Mouse (Mus musculus) spleen, adult 2 months (tissue): Measurements from ENCODE around the gene Ntrk3. TPM values are rescaled to one million over a fixed set of nuclear protein-coding genes. Genes with fewer than 3 reads are reported as not detected.

ENCODE experiments used
- DNase-seq, 2 experiments: peaks; one replicate each; pipeline versions ENCODE4 v3.0.0 to v3.0.0-alpha.2; 2012 to 2021; ENCODE audit warnings: low spot score in 2 of 2, low read depth in 1 of 2
- H3K27ac ChIP-seq: fragments of 200-500 bp; 2 replicates; pipeline ENCODE4 v1.5.1; 2012; ENCODE audit warnings: low read length, inconsistent platforms; ENCODE audit not compliant: insufficient read depth
- H3K27me3 ChIP-seq: fragments of 200-500 bp; 2 replicates; pipeline ENCODE4 v1.6.1; 2012; ENCODE audit warnings: mild to moderate bottlenecking, moderate library complexity, low read length, inconsistent platforms; ENCODE audit not compliant: control insufficient read depth, insufficient read depth
- H3K36me3 ChIP-seq: fragments of 200-500 bp; 2 replicates; pipeline ENCODE4 v1.6.1; 2012; ENCODE audit warnings: mild to moderate bottlenecking, low read length, inconsistent platforms; ENCODE audit not compliant: control insufficient read depth, insufficient read depth
- H3K4me1 ChIP-seq: fragments of 200-500 bp; 2 replicates; pipeline ENCODE4 v1.6.1; 2011; ENCODE audit warnings: inconsistent platforms; ENCODE audit not compliant: control insufficient read depth, insufficient read depth, insufficient read length
- H3K4me3 ChIP-seq: fragments of 200-500 bp; 2 replicates; pipeline ENCODE4 v1.5.1; 2011; ENCODE audit warnings: mild to moderate bottlenecking, inconsistent platforms; ENCODE audit not compliant: insufficient read depth, insufficient read length; ENCODE audit errors: extremely low read depth
- CTCF ChIP-seq: fragments of 200-500 bp; IDR thresholded peaks from 2 replicates; pipeline ENCODE4 v1.5.1; 2011; ENCODE audit warnings: mild to moderate bottlenecking, inconsistent platforms; ENCODE audit not compliant: insufficient read depth, insufficient read length, insufficient replicate concordance; ENCODE audit errors: extremely low read depth
- POLR2A ChIP-seq: fragments of 200-500 bp; IDR thresholded peaks from 2 replicates; pipeline ENCODE4 v1.6.1; 2011; ENCODE audit warnings: low read depth, low read length, inconsistent platforms
- WGBS: fragments of 180-500 bp; shearing (Covaris S2); methylation state at CpG from one replicate; pipeline ENCODE4 v1.1.7; 2018; 5-methylcytosine and 5-hydroxymethylcytosine counted together
- polyA plus RNA-seq: library from polyadenylated mRNA; depleted of rRNA; stranded (reverse); fragments of >200 nt; gene quantifications from 2 replicates; pipeline ENCODE4 v1.2.3, GENCODE M21; 2012

Ntrk3 gene
- polyA plus RNA-seq, 1 experiment = 1.5 TPM

GRCm38 (mm10) chr7:78290186-78290585 lies 447.6 kb downstream of the Ntrk3 start:
- Histone ChIP-seq H3K4me3 (no peak overlapping the region), H3K4me1 (no peaks in the 10 kb centered on the region), H3K27me3 (no peaks in the 10 kb centered on the region), H3K36me3 (no peaks in the 10 kb centered on the region), H3K27ac (no peak overlapping the region)
- 78% methylated on average over 2 of the region's 2 CpGs for WGBS
- TF ChIP-seq CTCF (no peak), POLR2A (no peak)
- no peak for DNase-seq

- Histone ChIP-seq H3K4me3 (no peak overlapping the region), H3K36me3 (no peaks in the 10 kb centered on the region), H3K27me3 (no peaks in the 10 kb centered on the region), H3K27ac (no peak overlapping the region), H3K4me1 (no peaks in the 10 kb centered on the region)
- DNase-seq = no peak
- 85% methylated on average over 2 of the region's 2 CpGs for whole genome bisulfite sequencing
- TF ChIP-seq CTCF = no peak
- TF ChIP-seq POLR2A = no peak
These were observed 451.1 kb downstream of the Ntrk3 start for GRCm38 (mm10) chr7:78286516-78287238.

GRCm38 (mm10) chr7:78269506-78270250 lies 468.1 kb downstream of the Ntrk3 start:
- no peak overlapping the region for H3K4me3 ChIP-seq
- no peaks in the 10 kb centered on the region for H3K36me3 ChIP-seq
- no peak for DNase-seq
- H3K4me1 ChIP-seq = no peaks in the 10 kb centered on the region
- no peaks in the 10 kb centered on the region for H3K27me3 ChIP-seq
- TF ChIP-seq CTCF (no peak), POLR2A (no peak)
- H3K27ac ChIP-seq = no peak overlapping the region
- 76% methylated on average over 3 of the region's 3 CpGs for WGBS

- TF ChIP-seq POLR2A = no peak
- no peak for TF ChIP-seq CTCF
- Histone ChIP-seq H3K4me3 (no peak overlapping the region), H3K27me3 (no peaks in the 10 kb centered on the region), H3K36me3 (no peaks in the 10 kb centered on the region), H3K27ac (no peak overlapping the region), H3K4me1 (no peaks in the 10 kb centered on the region)
- no peak for DNase-seq
- WGBS = 30% methylated on average over 1 of the region's 1 CpGs
These were observed 470.3 kb downstream of the Ntrk3 start for GRCm38 (mm10) chr7:78267461-78268007.

GRCm38 (mm10) chr7:78264432-78265002 lies 473.3 kb downstream of the Ntrk3 start:
- WGBS = 78% methylated on average over 5 of the region's 5 CpGs
- TF ChIP-seq POLR2A = no peak
- TF ChIP-seq CTCF = no peak
- Histone ChIP-seq H3K4me3 (no peak overlapping the region), H3K27me3 (no peaks in the 10 kb centered on the region), H3K36me3 (no peaks in the 10 kb centered on the region), H3K4me1 (no peaks in the 10 kb centered on the region), H3K27ac (no peak overlapping the region)
- no peak for DNase-seq

GRCm38 (mm10) chr7:78261420-78262125 lies 476.2 kb downstream of the Ntrk3 start:
- H3K36me3 ChIP-seq = no peaks in the 10 kb centered on the region
- no peak overlapping the region for H3K4me3 ChIP-seq
- no peaks in the 10 kb centered on the region for H3K27me3 ChIP-seq
- no peak overlapping the region for H3K27ac ChIP-seq
- no peak for DNase-seq
- TF ChIP-seq POLR2A (no peak), CTCF (no peak)
- no peaks in the 10 kb centered on the region for H3K4me1 ChIP-seq
- 84% methylated on average over 8 of the region's 8 CpGs for WGBS
